In the genomic region with DNA sequence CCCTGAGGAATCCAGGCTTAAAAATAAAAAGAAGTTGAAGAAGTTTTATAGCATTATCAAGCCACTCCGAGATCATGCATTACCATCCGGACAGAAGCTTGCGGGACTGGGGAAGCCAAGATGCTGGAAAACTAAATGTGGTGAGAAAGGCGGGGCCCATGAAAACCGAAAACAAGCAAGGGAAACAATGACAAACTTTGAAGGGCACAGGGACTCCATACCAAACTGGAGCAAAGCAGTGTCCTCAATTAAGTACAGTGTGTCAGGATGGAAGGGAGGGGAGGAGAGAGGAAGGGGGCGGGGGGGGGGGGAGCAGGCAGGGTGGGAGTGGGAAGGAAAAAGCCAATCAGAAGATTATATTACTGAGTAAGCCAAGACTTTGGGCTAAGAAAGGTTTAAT, we compare ENCODE assay signal across 16 mouse cellular contexts.
"Had no signal": no experiment of that assay in that cellular context is flagged by ENCODE, and none has a peak within 500 bp of the region (broad histone marks: within the 10 kb centered on the region; RNA-seq: fewer than 3 reads in every experiment).

No protein-coding gene starts in this region.

- H3K9ac ChIP-seq: liver, postnatal 0 days; lung, embryonic 15.5 days; midbrain, embryonic 13.5 days; midbrain, embryonic 15.5 days; neural tube, embryonic 12.5 days had no signal

- H3K27me3 ChIP-seq: lung, embryonic 15.5 days; midbrain, embryonic 13.5 days; midbrain, embryonic 15.5 days; neural tube, embryonic 12.5 days had no signal

- H3K4me1 ChIP-seq: megakaryocyte, embryonic 14.5 days; midbrain, embryonic 15.5 days; neural tube, embryonic 12.5 days had no signal

- DNase-seq: liver, postnatal 0 days; lung, adult 2 months; lung, postnatal 14 days; lung, postnatal 36 days; right cerebral cortex, postnatal 14 days; thymus, adult 18-20 months; thymus, postnatal 14 days; thymus, postnatal 36 days had no signal

- H3K9me3 ChIP-seq: lung, embryonic 15.5 days; megakaryocyte, embryonic 14.5 days; midbrain, embryonic 13.5 days; midbrain, embryonic 15.5 days; neural tube, embryonic 12.5 days had no signal

- H3K4me2 ChIP-seq: lung, embryonic 15.5 days; midbrain, embryonic 11.5 days; midbrain, embryonic 13.5 days; midbrain, embryonic 15.5 days; neural tube, embryonic 12.5 days had no signal

- ATAC-seq: liver, postnatal 0 days; lung, postnatal 0 days; midbrain, embryonic 13.5 days; midbrain, embryonic 15.5 days had no signal

- H3K4me3 ChIP-seq: lung, embryonic 15.5 days; megakaryocyte, embryonic 14.5 days; midbrain, embryonic 13.5 days; midbrain, embryonic 15.5 days; neural tube, embryonic 12.5 days had no signal

- H3K27ac ChIP-seq: lung, embryonic 15.5 days; macrophage; midbrain, embryonic 13.5 days; midbrain, embryonic 15.5 days; neural tube, embryonic 12.5 days had no signal

- H3K36me3 ChIP-seq: lung, embryonic 15.5 days; midbrain, embryonic 13.5 days; midbrain, embryonic 15.5 days; neural tube, embryonic 12.5 days had no signal
